Mouse (Mus musculus) olfactory bulb, adult 2 months (tissue): ENCODE data around the gene Tnrc6c.
A peak's percentile ranks its signal among the peaks of the same experiment; 100 is the strongest.

ENCODE experiments used
- CTCF ChIP-seq: fragments of 200-500 bp; IDR thresholded peaks from 2 replicates; pipeline ENCODE4 v1.5.1; 2012; ENCODE audit warnings: low read depth, mild to moderate bottlenecking, low read length, moderate library complexity; ENCODE audit not compliant: insufficient read depth
- POLR2A ChIP-seq: fragments of 200-500 bp; IDR thresholded peaks from 2 replicates; pipeline ENCODE4 v1.6.1; 2012; ENCODE audit warnings: mild to moderate bottlenecking, low read depth, low read length, moderate library complexity; ENCODE audit not compliant: insufficient read depth

DNA sequence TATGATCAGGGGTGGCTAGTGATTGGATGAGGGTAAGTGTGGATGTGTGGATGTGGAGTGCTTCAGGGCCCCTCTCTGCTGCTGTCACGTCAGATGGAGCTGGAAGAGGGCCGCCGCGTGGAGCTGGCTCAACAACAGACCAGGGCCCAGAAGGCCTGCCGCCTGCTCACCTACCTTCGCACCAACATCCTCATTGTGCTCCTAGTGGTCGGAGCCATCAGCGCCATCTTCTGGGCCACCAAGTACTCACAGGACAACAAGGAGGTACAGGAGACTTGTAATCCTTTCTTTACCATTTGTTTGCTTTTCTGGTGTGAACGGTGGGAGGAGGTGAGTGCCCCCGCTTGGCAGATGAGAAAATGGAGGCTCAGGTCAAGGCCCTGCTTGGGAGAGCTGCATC, 132.2 kb downstream of the Tnrc6c start:
- TF ChIP-seq POLR2A: no peak
- TF ChIP-seq CTCF: peak; percentile 31; the same call in 1 of the 2 replicates
